Mouse (Mus musculus) kidney, postnatal 10 days (tissue): ENCODE data around the gene B4galt3.
"Not testable (repeated sequence)": the region's sequence is repeated elsewhere in the genome, so short reads cannot be mapped to it uniquely, and the experiment has no call there.

Experiments
- DNase-seq: peaks from one replicate; pipeline ENCODE4 v3.0.0; 2021; ENCODE audit warnings: mixed read lengths

Gene B4galt3

DNA sequence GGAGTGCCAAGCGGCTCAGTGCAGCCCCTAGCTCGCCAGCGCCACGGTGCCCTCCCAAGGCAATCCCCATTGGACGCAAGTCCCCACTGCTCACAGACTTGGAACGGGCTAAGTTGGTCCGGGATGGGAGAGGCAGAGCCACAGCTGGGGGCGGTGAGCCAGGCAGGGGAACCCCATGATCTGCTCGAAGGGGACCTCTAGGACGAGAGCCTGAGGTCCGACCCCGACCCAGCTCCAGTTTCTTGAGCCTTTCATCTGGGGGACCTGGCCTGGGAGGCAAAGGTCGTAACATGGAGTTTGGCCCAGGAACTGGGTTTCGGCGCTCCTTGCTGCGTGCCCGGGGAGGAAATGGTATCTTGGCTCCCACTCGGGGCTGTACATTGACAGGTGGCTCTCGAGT lies 16.4 kb downstream of the B4galt3 start:
- DNase-seq = peak; percentile 39

DNA sequence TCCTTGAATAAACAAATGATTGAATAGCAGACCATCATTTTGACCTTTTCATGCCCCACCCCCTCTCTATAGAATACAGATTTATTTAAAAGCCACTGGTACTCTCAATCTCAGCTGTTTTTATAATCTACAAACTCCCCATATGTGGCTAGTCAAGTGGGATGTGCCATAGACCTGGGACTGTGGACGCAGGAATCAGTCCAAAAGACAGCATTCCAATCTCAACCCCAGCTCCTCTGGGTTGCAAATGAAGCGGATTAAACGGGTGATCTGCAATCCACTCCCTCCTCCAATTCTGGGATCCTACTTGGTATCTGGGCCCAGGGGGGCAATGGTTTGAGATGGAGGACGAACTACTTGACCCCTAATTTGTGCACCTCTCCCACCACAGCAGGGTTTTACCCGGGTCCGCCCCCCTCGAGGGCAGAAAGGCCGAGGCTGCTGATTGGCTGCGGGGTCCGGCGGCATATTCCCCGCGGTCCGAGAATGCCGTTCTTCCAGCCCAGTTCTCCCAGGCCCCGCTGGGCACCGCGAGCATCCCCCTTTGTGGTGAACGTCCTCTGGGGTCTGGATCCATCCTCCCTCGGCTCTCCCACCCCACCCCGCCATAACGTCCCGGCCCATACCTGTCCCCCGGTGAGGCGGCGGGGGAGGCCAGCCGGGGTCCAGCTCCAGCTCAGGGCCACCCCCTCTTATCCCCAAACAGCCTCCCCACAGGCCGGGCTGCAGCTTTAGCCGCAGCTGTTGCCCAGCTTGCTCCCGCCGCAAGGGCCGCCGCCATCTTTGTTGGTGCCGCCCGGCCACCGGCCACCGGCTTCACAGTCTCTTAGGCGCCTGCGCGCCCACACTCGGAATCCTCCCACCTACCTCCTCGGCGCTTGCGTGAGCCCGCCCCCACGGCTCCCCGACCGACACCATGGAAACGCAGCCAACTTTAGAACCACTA lies 17.3 kb downstream of the B4galt3 start, which contains the start of gene Usp21:
TSS of gene Usp21 (minus strand) at position 856 of the 946 bp plus-strand sequence.
- DNase-seq = peak; percentile 96

DNA sequence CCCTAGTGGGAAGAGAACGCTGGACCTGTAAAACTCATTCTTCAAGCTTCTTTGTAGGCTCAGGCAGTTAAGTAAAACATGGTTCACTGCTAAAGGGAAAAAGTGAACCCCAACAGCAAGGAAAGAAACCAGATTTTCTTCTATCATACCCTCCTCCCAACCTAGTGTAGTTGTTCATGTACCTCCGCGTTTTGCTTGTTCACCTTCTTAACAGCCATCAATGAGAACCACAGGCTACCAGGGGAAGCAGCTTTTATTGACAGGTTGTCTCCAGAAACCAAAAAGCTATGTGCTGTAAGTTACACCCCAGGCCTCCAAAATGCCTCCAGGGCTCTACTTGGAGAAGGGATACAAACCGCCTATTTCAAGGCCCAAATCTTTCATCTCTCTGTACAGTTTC lies 18.2 kb downstream of the B4galt3 start:
- DNase-seq = no peak

DNA sequence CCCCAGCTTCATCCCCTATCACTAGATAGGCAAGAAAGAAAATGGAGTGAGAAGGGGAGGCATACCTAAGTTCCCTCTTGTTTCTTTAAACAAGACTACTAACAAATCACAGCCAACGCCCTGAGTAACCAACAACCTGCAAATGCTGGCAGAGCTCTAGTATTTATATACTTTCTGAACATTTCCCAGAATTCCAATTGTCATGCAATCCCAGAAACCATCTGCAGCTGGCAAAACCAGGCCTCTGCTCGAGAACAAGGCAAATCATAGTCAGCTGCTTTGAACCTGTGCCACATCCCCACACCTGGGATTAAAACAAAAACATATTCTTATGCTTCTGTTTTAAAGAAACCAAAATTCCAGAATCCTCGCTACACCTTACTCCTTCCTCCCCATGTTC lies 23.2 kb downstream of the B4galt3 start:
- DNase-seq = no peak

DNA sequence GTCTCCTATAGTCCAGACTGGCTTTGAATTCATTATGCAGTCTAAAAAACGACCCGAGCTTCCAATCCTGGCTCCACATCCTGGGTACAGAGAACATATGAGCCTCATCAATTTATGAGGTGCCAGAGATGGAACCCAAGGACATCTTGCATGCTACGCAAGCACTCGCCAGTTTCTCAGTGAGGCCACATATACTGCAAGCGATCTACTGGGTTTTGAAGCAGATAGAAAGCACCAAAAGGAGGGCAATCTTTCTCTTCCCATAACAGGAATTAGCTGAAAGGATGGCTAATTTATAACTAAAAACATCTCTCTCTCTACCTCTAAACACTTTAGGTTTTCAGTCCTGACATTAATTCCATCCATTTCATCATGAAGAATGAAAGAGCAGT lies 23.8 kb downstream of the B4galt3 start:
- DNase-seq = no peak

DNA sequence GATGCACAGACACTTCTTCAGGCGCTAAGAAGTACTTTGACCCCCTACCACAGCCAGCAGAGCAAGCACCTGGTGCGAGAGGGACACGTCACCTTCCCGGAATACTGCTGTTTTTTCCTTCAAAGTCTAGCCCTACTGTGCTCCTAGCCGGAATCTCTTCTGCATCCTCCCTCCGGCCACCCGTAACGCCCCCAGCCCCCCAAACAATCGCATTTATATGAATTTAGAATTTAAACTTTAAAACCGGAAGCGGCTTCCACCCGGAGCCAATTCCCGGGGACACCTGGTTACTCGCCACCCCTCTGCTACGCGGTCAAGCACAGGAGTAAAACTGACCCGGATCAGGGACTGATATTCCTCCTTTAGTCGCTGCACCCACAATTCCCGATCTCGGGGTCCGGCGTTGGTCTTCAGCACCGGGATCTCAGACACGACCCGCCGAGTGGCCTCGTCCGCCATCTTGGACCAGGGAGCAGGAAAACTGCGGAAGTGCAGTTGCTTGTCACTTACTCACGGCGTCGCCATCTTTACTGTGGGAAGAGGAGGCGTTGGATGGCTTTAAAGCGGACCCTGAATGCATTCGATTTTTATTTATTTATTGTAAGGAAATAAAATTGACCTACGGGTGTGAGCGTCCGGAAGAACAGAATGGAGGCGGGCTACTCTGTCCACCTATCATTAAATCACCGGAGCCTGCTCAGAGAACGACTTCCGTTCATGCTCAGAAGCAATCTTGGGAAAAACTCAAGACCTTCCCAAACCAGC lies 24.4 kb downstream of the B4galt3 start, which contains the start of gene Ufc1:
TSS of gene Ufc1 (minus strand) at position 727 of the 765 bp plus-strand sequence.
- DNase-seq = peak; percentile 89

DNA sequence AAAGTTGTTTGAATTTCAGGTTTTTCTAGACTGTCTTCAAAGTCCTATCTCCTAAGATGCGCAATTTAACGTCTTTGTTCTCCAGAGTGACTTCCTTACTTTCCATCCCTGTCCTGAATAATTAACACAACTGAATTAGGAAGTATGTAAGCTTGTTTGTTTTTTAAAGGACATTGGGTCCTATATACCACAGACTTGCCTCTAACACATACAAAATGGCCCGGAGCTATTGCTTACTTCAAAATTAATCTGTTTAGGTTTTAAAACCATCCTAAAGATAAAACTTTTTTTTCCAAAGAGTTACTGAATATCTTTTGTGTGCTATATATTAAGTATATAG lies 24.9 kb downstream of the B4galt3 start:
- no peak for DNase-seq

DNA sequence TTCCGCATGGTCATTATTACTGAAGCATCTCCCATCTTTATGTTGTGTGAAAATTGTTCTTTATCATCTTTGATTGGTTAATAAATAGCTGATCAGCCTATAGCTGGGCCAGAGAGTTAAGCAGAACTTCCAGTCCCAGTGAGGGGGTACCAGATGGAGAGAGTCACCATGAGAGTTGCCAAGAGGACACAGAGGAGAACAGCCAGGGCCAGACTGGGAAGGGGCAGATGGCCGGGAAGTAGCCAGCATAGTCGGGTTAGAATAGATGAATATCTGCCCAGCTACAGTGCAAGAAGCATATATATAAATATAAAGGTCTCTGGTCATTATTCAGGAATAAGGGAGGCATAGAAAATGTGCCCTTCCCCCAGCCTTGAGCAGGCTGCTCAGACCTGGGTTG lies 28.1 kb downstream of the B4galt3 start:
- DNase-seq = no peak

DNA sequence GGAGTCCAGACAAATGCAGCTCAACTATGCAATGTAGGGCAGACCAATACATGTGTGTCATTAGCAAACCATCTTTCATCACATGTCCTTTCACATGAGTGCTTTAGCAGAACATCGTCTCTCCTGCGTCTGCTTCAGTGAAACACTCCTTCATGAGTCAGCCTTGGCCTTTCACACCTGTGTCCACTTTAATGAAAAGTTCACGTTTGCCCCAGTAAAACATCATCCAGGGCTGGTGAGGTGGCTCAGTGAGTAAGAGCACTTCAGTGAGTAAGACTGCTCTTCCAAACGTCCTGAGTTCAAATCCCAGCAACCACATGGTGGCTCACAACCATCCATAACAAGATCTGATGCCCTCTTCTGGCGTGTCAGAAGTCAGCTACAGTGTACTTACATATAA lies 36.0 kb downstream of the B4galt3 start:
- not testable (repeated sequence) for DNase-seq

DNA sequence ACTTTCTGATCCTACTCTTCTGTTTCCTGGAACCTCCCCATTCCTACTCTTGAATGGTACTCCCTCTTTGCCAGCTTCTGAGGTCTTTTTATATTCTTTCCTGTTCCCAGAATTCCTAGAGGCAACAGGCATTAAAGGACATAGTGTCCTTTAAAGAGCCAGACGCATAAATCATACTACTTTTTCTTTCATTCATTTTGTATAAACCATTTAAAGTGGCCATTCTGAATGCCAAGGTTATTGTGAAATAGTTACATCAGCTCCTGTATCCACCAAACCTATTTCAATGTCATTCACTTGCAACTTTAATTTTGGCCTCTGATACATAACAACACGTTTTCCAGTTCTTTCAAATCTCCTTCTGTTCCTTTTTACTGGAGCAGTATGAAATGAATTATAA lies 39.2 kb downstream of the B4galt3 start:
- no peak for DNase-seq

DNA sequence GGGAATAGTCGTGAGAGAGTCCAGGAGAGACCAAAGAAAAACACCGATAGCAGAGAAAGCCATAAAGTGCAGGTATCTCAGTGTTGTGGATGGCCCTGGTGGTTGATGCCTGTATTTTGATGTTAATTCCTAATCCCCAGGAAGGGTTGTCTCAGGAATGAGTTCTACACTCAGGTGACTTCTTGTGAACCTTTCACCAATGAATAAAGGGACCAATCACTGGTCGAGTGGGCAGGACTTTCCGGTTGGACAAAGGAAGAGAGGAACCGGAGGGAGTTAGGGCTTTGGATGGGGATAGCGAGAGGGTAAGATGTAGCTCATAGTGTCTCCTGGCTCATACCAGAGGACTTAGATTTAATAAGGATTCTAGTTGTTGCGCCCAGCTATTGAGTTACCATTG lies 49.6 kb downstream of the B4galt3 start:
- peak; percentile 33 for DNase-seq

DNA sequence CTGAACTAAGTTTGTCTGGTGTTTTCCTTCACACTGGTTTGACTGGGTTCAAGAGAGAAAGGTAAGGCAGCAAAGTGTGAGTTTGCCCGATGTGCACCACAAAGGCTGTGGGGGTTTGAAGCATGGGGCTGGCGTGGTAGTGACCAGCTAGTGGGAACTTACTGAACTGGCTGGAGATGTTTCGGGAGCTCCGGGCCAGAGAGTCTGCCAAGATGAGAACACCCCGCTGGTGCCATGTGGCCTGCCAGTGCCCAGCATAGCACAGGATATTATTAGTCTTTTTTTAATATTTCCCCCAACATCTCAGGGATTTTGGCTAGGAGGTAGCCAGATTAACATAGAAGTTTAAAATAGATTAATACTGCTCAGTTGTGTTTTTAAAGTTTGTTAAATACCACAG lies 50.0 kb downstream of the B4galt3 start:
- no peak for DNase-seq

DNA sequence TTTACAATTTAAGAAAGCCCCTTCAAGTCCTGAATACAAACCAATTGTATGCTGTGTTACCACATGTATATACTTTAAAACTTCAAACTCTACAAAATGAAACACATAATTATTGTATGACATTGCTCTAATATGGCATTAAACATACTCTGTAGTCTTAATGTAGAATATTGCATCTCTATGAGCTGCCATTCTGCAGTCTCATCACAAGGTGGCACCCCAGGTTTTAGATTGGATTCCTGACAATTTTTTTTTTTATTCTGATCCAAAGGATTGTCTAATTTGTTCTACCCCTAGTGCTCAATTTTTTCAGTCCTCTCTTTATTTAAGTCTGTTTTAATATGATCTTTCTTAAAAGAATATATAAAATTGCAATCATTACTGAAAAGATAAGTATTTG lies 51.3 kb downstream of the B4galt3 start:
- no peak for DNase-seq

DNA sequence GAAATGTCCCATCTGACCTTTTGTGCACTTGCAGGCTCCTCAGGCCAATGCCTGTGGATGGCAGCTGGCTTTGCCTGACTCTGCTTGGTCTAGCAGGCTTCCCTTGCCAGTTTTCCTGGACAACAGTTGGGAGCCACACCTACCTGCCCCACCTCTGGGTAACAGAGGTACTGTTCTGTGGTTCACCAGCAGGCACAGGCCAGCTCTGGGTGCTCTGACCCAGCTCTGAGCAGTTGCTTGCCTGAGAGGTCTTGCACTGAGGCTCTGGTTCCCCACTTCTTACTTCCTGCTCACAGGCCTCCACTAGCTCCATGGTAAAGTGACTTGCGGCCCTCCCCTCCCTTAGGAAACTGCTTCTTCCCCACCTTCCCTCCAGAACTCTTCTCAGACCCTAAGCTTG lies 51.9 kb downstream of the B4galt3 start:
- DNase-seq = peak; percentile 48

DNA sequence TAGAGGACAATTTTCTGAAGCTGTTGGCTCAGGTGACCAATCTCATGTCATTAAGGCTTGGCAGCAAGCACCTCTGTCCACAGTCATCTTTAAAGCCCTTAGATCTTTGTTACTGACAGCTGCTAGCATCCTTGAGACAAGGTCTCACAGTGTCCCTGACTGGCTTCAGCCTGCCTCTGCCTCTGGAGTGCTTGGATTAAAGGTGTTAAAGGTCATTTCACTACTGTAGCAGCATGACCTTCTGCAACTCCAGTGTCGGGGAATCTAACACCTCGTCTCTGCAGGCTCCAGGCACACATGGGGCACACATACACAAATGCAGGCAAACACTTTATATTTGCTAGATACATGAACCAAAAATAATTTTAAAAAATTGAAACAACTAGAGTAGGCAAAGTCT lies 55.4 kb downstream of the B4galt3 start:
- no peak for DNase-seq
